ENCODE assay signal across 20 mouse cellular contexts in the genomic region with DNA sequence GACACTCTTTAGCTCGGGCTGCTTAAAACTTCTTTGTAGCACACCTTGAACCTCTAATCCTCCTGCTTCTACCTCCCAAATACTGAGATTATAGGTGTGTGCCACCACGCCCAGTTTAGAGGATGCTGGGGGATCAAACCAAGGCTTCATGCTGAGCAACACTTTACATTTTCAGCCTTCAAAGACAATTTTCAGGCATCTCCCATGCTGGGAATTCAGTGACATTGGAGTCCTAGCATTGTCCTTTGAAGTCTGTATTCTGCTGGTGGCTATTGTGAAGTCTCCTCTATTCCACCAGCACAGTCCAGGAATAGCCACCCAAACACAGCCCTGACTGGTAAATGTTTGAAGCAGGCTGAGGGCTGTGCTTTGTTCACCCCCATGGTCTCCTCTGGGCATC.
"Had no signal": no experiment of that assay in that cellular context is flagged by ENCODE, and none has a peak within 500 bp of the region (broad histone marks: within the 10 kb centered on the region; RNA-seq: fewer than 3 reads in every experiment).

No protein-coding gene starts in this region.

- H3K27me3 ChIP-seq: kidney, embryonic 15.5 days; limb, embryonic 12.5 days; limb, embryonic 15.5 days; midbrain, embryonic 13.5 days; neural tube, embryonic 12.5 days; neural tube, embryonic 15.5 days had no signal

- H3K9me3 ChIP-seq: kidney, embryonic 15.5 days; limb, embryonic 12.5 days; limb, embryonic 15.5 days; midbrain, embryonic 13.5 days; neural tube, embryonic 12.5 days; neural tube, embryonic 15.5 days had no signal

- H3K4me2 ChIP-seq: kidney, embryonic 15.5 days; limb, embryonic 12.5 days; limb, embryonic 15.5 days; liver, embryonic 11.5 days; lung, embryonic 14.5 days; midbrain, embryonic 13.5 days; neural tube, embryonic 12.5 days; neural tube, embryonic 15.5 days had no signal

- H3K4me1 ChIP-seq: midbrain, embryonic 13.5 days; neural tube, embryonic 12.5 days; neural tube, embryonic 15.5 days had no signal

- ATAC-seq: liver, postnatal 0 days; lung, postnatal 0 days; midbrain, embryonic 13.5 days had no signal

- H3K4me3 ChIP-seq: kidney, embryonic 15.5 days; limb, embryonic 12.5 days; limb, embryonic 15.5 days; midbrain, embryonic 13.5 days; neural tube, embryonic 12.5 days; neural tube, embryonic 15.5 days had no signal

- H3K36me3 ChIP-seq: kidney, embryonic 15.5 days; limb, embryonic 12.5 days; limb, embryonic 15.5 days; midbrain, embryonic 13.5 days; neural tube, embryonic 12.5 days; neural tube, embryonic 15.5 days had no signal

- H3K27ac ChIP-seq: kidney, embryonic 15.5 days; limb, embryonic 12.5 days; limb, embryonic 15.5 days; liver, embryonic 14.5 days; macrophage; midbrain, embryonic 13.5 days; neural tube, embryonic 12.5 days; neural tube, embryonic 15.5 days had no signal

- H3K9ac ChIP-seq: kidney, embryonic 15.5 days; limb, embryonic 12.5 days; limb, embryonic 15.5 days; liver, embryonic 14.5 days; liver, postnatal 0 days; lung, embryonic 14.5 days; midbrain, embryonic 13.5 days; neural tube, embryonic 12.5 days; neural tube, embryonic 15.5 days had no signal

- DNase-seq: kidney, adult 8-10 months; kidney, postnatal 14 days; kidney, postnatal 4 days; left cerebral cortex, postnatal 4 days; liver, postnatal 0 days; lung, embryonic 14.5 days; retina, postnatal 1 day; right cerebral cortex, postnatal 25 days; thymus, adult 18-20 months; thymus, postnatal 36 days had no signal
